ENCODE assay signal across 8 mouse cellular contexts in the genomic region with DNA sequence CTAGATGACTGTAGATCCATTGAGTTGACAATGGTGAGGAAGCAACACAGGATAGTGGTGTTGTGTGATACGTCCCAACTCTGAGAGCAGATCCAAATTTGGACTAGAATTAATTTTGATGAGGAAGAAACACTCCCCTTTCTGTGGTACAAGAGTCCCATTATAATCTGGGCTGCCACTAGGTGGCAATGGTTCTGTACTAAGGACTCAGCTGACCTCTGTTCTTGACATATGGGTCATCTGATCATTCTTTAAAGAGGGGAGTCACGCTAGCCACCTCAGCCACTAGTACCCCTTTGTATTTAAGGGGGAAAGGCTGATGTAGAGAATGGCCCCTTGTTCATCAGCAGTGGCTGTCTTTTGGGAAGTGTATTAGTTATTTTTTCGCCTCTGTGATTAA. TPM values are rescaled to one million over a fixed set of nuclear protein-coding genes. Genes with fewer than 3 reads are reported as not detected.
DNase-seq lines count a peak whose midpoint lies in the region; ATAC-seq and TF ChIP-seq lines count a peak whose summit lies in the region.

No protein-coding gene starts in this region.

- no peak overlapping the region for H3K4me2 ChIP-seq in forebrain, postnatal 0 days (ENCODE audit: low read depth)
- H3K4me2 ChIP-seq in forebrain, embryonic 13.5 days: no peak overlapping the region
- no peak overlapping the region for H3K4me2 ChIP-seq in forebrain, embryonic 11.5 days (ENCODE audit: low read depth, low read length, severe bottlenecking)

- no peak for DNase-seq in forebrain, postnatal 0 days
- DNase-seq in urinary bladder, postnatal 14 days (ENCODE audit: low spot score): peak; percentile 33
- no peak for DNase-seq in urinary bladder, adult 18-20 months (ENCODE audit: low spot score in 2 of 2)
- DNase-seq in heart, postnatal 4 days: peak; percentile 46
- peak; percentile 65 for DNase-seq in thymus, postnatal 25 days
- no peak for DNase-seq in forebrain, embryonic 11.5 days (ENCODE audit: low spot score)

- H3K9ac ChIP-seq in forebrain, postnatal 0 days: no peak overlapping the region
- no peak overlapping the region for H3K9ac ChIP-seq in forebrain, embryonic 13.5 days
- no peak overlapping the region for H3K9ac ChIP-seq in forebrain, embryonic 11.5 days (ENCODE audit: low read length)

- H3K9me3 ChIP-seq in forebrain, postnatal 0 days (ENCODE audit: low read length): no peaks in the 10 kb centered on the region
- H3K9me3 ChIP-seq in forebrain, embryonic 13.5 days (replicated peaks): no peaks in the 10 kb centered on the region
- no peaks in the 10 kb centered on the region for H3K9me3 ChIP-seq in forebrain, embryonic 11.5 days (ENCODE audit: control insufficient read depth, low read length)

- H3K27me3 ChIP-seq in forebrain, postnatal 0 days (ENCODE audit: insufficient read depth, low read length): no peaks in the 10 kb centered on the region
- H3K27me3 ChIP-seq in forebrain, embryonic 13.5 days: no peaks in the 10 kb centered on the region
- no peaks in the 10 kb centered on the region for H3K27me3 ChIP-seq in forebrain, embryonic 11.5 days (ENCODE audit: control insufficient read depth, insufficient read depth, low read length)

- no peaks in the 10 kb centered on the region for H3K4me1 ChIP-seq in forebrain, postnatal 0 days (ENCODE audit: insufficient read depth)
- H3K4me1 ChIP-seq in forebrain, embryonic 13.5 days: no peaks in the 10 kb centered on the region
- H3K4me1 ChIP-seq in forebrain, embryonic 11.5 days (replicated peaks; ENCODE audit: control insufficient read depth, insufficient read depth, low read length): no peaks in the 10 kb centered on the region

- 56% methylated on average over 3 of the region's 3 CpGs for WGBS in forebrain, postnatal 0 days
- WGBS in forebrain, embryonic 13.5 days: 59% methylated on average over 3 of the region's 3 CpGs
- 56% methylated on average over 3 of the region's 3 CpGs for WGBS in forebrain, embryonic 11.5 days

- no peak overlapping the region for H3K4me3 ChIP-seq in forebrain, postnatal 0 days (ENCODE audit: low read depth, low read length)
- no peak overlapping the region for H3K4me3 ChIP-seq in forebrain, embryonic 13.5 days
- no peak overlapping the region for H3K4me3 ChIP-seq in forebrain, embryonic 11.5 days (ENCODE audit: low read depth, low read length)

- no peaks in the 10 kb centered on the region for H3K36me3 ChIP-seq in forebrain, postnatal 0 days (ENCODE audit: insufficient read depth)
- no peaks in the 10 kb centered on the region for H3K36me3 ChIP-seq in forebrain, embryonic 13.5 days (ENCODE audit: poor library complexity, severe bottlenecking)
- no peaks in the 10 kb centered on the region for H3K36me3 ChIP-seq in forebrain, embryonic 11.5 days (ENCODE audit: control insufficient read depth, insufficient read depth, low read length)

- peak; percentile 54 for TF ChIP-seq CTCF in forebrain, postnatal 0 days (IDR thresholded peaks at IDR 0.05; ENCODE audit: low read depth)

- ATAC-seq in forebrain, postnatal 0 days: no peak
- ATAC-seq in forebrain, embryonic 13.5 days: no peak
- ATAC-seq in megakaryocyte, adult 5-6 weeks (ENCODE audit: poor library complexity, severe bottlenecking): peak; percentile 86
- no peak for ATAC-seq in forebrain, embryonic 11.5 days (replicated peaks; ENCODE audit: low FRiP score)

- no peak overlapping the region for H3K27ac ChIP-seq in forebrain, postnatal 0 days (ENCODE audit: low read depth, low read length)
- H3K27ac ChIP-seq in forebrain, embryonic 13.5 days: no peak overlapping the region
- no peak overlapping the region for H3K27ac ChIP-seq in forebrain, embryonic 11.5 days (ENCODE audit: low read depth, low read length)

RNA-seq across cellular contexts. Expression of a gene that starts 10.7 kb away (rescaled TPM):
- total RNA-seq in forebrain, postnatal 0 days (2014; rRNA removed): not detected in 2 replicates
- polyA plus RNA-seq in forebrain, postnatal 0 days (2015; fragmentation: Nextera tagmentation; extraction: Ambion mirVana): 0.08 and 0.16 TPM in 2 replicates
- 0.10 and 0.13 TPM in 2 replicates for polyA plus RNA-seq in forebrain, embryonic 13.5 days (2015; fragmentation: Nextera tagmentation; extraction: Ambion mirVana)
- 1 to 10 TPM in 1 of 2 experiments, under 1 TPM in 1; 0.70 to 1.0 TPM for total RNA-seq in heart, postnatal 4 days (2021)
- total RNA-seq in megakaryocyte, adult 5-6 weeks (2015): 5.8 TPM in 2 replicates
- 2.7 and 6.5 TPM in 2 replicates for total RNA-seq in megakaryocyte, adult 5-6 weeks (2017)
- polyA plus RNA-seq in forebrain, embryonic 11.5 days (2014; fragmentation: Nextera tagmentation; extraction: Ambion mirVana): 0.37 and 0.45 TPM in 2 replicates

RNA-seq across cellular contexts. Expression of a gene that starts 57.3 kb away (rescaled TPM):
- total RNA-seq in forebrain, postnatal 0 days (2014; rRNA removed): 44.4 and 47.9 TPM in 2 replicates
- 25.1 and 30.2 TPM in 2 replicates for polyA plus RNA-seq in forebrain, postnatal 0 days (2015; fragmentation: Nextera tagmentation; extraction: Ambion mirVana)
- polyA plus RNA-seq in forebrain, embryonic 13.5 days (2015; fragmentation: Nextera tagmentation; extraction: Ambion mirVana): 20.6 and 25.4 TPM in 2 replicates
- total RNA-seq in heart, postnatal 4 days (2021): 1 to 10 TPM; 4.6 to 5.1 TPM
- total RNA-seq in megakaryocyte, adult 5-6 weeks (2015): 7.2 and 9.6 TPM in 2 replicates
- 11.7 and 16.9 TPM in 2 replicates for total RNA-seq in megakaryocyte, adult 5-6 weeks (2017)
- polyA plus RNA-seq in forebrain, embryonic 11.5 days (2014; fragmentation: Nextera tagmentation; extraction: Ambion mirVana): 27.7 and 30.0 TPM in 2 replicates

Comparison
In these comparisons a context has a peak if more than half of its experiments do, and no peak if none do; other contexts are left out.
1. DNase-seq: peak in urinary bladder, postnatal 14 days (single experiment), heart, postnatal 4 days (single experiment) and thymus, postnatal 25 days (single experiment); none in forebrain, postnatal 0 days (single experiment), urinary bladder, adult 18-20 months (0 of 2) and forebrain, embryonic 11.5 days (single experiment).